ENCODE assay signal across 12 mouse cellular contexts in genomic region chr9:65528417-65529038, GRCm38 (mm10). TPM values are rescaled to one million over a fixed set of nuclear protein-coding genes. Genes with fewer than 3 reads are reported as not detected.
DNase-seq lines count a peak whose midpoint lies in the region; ATAC-seq and TF ChIP-seq lines count a peak whose summit lies in the region.
"Had no signal": no experiment of that assay in that cellular context is flagged by ENCODE, and none has a peak within 500 bp of the region (broad histone marks: within the 10 kb centered on the region; RNA-seq: fewer than 3 reads in every experiment).

No protein-coding gene starts in this region.

- peaks cover 5% of the 10 kb centered on the region; the same call in 1 of the 2 replicates for H3K4me1 ChIP-seq in heart, postnatal 0 days (ENCODE audit: control insufficient read depth, insufficient read depth)
- H3K4me1 ChIP-seq in bone marrow macrophage, adult 2 months (ENCODE audit: control insufficient read depth, insufficient read depth, low read length) = peaks cover 73% of the 10 kb centered on the region
- H3K4me1 ChIP-seq in erythroblast, embryonic 14.5 days (ENCODE audit: control insufficient read depth) = peaks cover 82% of the 10 kb centered on the region
- H3K4me1 ChIP-seq in hindbrain, postnatal 0 days (ENCODE audit: insufficient read depth, low read length) = no peaks in the 10 kb centered on the region

- 34% methylated on average over 6 of the region's 6 CpGs for WGBS in heart, postnatal 0 days
- 76% methylated on average over 6 of the region's 6 CpGs for WGBS in hindbrain, postnatal 0 days

- H3K4me2 ChIP-seq in heart, postnatal 0 days (ENCODE audit: low read depth, low read length) = no peak overlapping the region
- H3K4me2 ChIP-seq in hindbrain, postnatal 0 days (ENCODE audit: low read depth, low read length) = no peak overlapping the region
- H3K4me2 ChIP-seq: midbrain, embryonic 11.5 days had no signal

- H3K9me3 ChIP-seq in heart, postnatal 0 days (replicated peaks; ENCODE audit: control insufficient read depth, low read length) = no peaks in the 10 kb centered on the region
- H3K9me3 ChIP-seq in erythroblast, embryonic 14.5 days (ENCODE audit: control insufficient read depth, low read length) = no peaks in the 10 kb centered on the region
- H3K9me3 ChIP-seq in hindbrain, postnatal 0 days (ENCODE audit: low read length) = no peaks in the 10 kb centered on the region

- no peak for TF ChIP-seq POLR2A in bone marrow macrophage, adult 2 months (IDR thresholded peaks at IDR 0.05; ENCODE audit: borderline replicate concordance, low read depth, low read length)

- H3K27ac ChIP-seq in heart, postnatal 0 days (ENCODE audit: low read depth) = 0 out of 2 replicates have a peak overlapping the region, but pooled peaks have one; percentile 2
- H3K27ac ChIP-seq in bone marrow macrophage, adult 2 months (ENCODE audit: insufficient read depth, low read depth, low read length) = 0 out of 2 replicates have a peak overlapping the region, but pooled peaks have one; percentile 0
- H3K27ac ChIP-seq in hindbrain, postnatal 0 days = no peak overlapping the region

- ATAC-seq in heart, postnatal 0 days (ENCODE audit: insufficient read depth, low read depth) = no peak
- ATAC-seq in megakaryocyte-erythroid progenitor cell, adult 5-6 weeks (replicated peaks; ENCODE audit: low FRiP score, low TSS enrichment, poor library complexity, severe bottlenecking) = peak; percentile 86
- no peak for ATAC-seq in hindbrain, postnatal 0 days
- ATAC-seq: intestine, postnatal 0 days had no signal

- no peak for TF ChIP-seq EP300 in heart, postnatal 0 days (IDR thresholded peaks at IDR 0.05; ENCODE audit: low read depth)

- no peak overlapping the region for H3K9ac ChIP-seq in heart, postnatal 0 days (replicated peaks; ENCODE audit: low read depth, low read length)
- no peak overlapping the region for H3K9ac ChIP-seq in hindbrain, postnatal 0 days (replicated peaks; ENCODE audit: low read length)

- intact Hi-C loops in left cerebral cortex, postnatal 10 days (cut with DNase I) = no loop called here

- no peak for TF ChIP-seq CTCF in heart, postnatal 0 days (IDR thresholded peaks at IDR 0.05; ENCODE audit: low read depth)
- no peak for TF ChIP-seq CTCF in bone marrow macrophage, adult 2 months (IDR thresholded peaks at IDR 0.05; ENCODE audit: low read depth, low read length)
- TF ChIP-seq CTCF in hindbrain, postnatal 0 days (IDR thresholded peaks at IDR 0.05; ENCODE audit: low read depth) = no peak

- H3K4me3 ChIP-seq in heart, postnatal 0 days (ENCODE audit: low read depth, low read length) = no peak overlapping the region
- H3K4me3 ChIP-seq in bone marrow macrophage, adult 2 months (ENCODE audit: insufficient read depth, low read length) = no peak overlapping the region
- peak overlapping the region; percentile 39 for H3K4me3 ChIP-seq in erythroblast, embryonic 14.5 days (replicated peaks)
- no peak overlapping the region for H3K4me3 ChIP-seq in hindbrain, postnatal 0 days (ENCODE audit: low read length)

- no peaks in the 10 kb centered on the region for H3K27me3 ChIP-seq in heart, postnatal 0 days (ENCODE audit: control insufficient read depth, insufficient read depth, low read length)
- H3K27me3 ChIP-seq in erythroblast, embryonic 14.5 days (ENCODE audit: control insufficient read depth) = no peaks in the 10 kb centered on the region
- H3K27me3 ChIP-seq in hindbrain, postnatal 0 days (ENCODE audit: insufficient read depth, low read length) = no peaks in the 10 kb centered on the region

- no peaks in the 10 kb centered on the region for H3K36me3 ChIP-seq in heart, postnatal 0 days (replicated peaks; ENCODE audit: control insufficient read depth, insufficient read depth, low read length)
- peaks cover 3% of the 10 kb centered on the region for H3K36me3 ChIP-seq in erythroblast, embryonic 14.5 days (ENCODE audit: control insufficient read depth)
- no peaks in the 10 kb centered on the region for H3K36me3 ChIP-seq in hindbrain, postnatal 0 days (ENCODE audit: insufficient read depth, low read length)

- DNase-seq in heart, postnatal 0 days (ENCODE audit: low spot score) = no peak
- DNase-seq in heart, adult 8-10 months (ENCODE audit: low spot score) = no peak
- no peak for DNase-seq in left cerebral cortex, postnatal 10 days (ENCODE audit: extremely low spot score in 1 of 2, low spot score in 2 of 2)
- no peak for DNase-seq in hindbrain, postnatal 0 days (ENCODE audit: low spot score)
- DNase-seq: cerebellum, postnatal 10 days; thymus, adult 18-20 months had no signal

RNA-seq across cellular contexts. Expression of gene Ankdd1a, which starts 8.5 kb away (rescaled TPM):
- not detected in 2 replicates for total RNA-seq in heart, postnatal 0 days (2014; rRNA removed; ENCODE audit: low replicate concordance)
- not detected in 2 replicates for polyA plus RNA-seq in heart, postnatal 0 days (2015; fragmentation: Nextera tagmentation; extraction: Ambion mirVana)
- total RNA-seq in heart, adult 8-10 months (2022) = not detected
- polyA plus RNA-seq in bone marrow macrophage, adult 2 months (2012; ENCODE audit: insufficient read depth, insufficient read length, missing spikeins) = 4.1 and 6.4 TPM in 2 replicates
- not detected in 2 replicates for polyA plus RNA-seq in erythroblast, embryonic 14.5 days (2012)
- not detected in 2 replicates for total RNA-seq in megakaryocyte-erythroid progenitor cell, adult 5-6 weeks (2014; fragmentation: Nextera tagmentation)
- total RNA-seq in megakaryocyte-erythroid progenitor cell, adult 5-6 weeks (2017) = not detected in 2 replicates
- total RNA-seq in left cerebral cortex, postnatal 10 days (2021) = 1 to 10 TPM; 2.7 to 3.4 TPM
- 3.7 and 5.9 TPM in 2 replicates for total RNA-seq in hindbrain, postnatal 0 days (2014; rRNA removed)
- polyA plus RNA-seq in hindbrain, postnatal 0 days (2015; fragmentation: Nextera tagmentation; extraction: Ambion mirVana) = 0.81 and 1.2 TPM in 2 replicates
- polyA plus RNA-seq: embryonic facial prominence, embryonic 14.5 days; intestine, postnatal 0 days; midbrain, embryonic 11.5 days had no signal

RNA-seq across cellular contexts. Expression of gene Plekho2, which starts 51.3 kb away (rescaled TPM):
- 12.8 and 21.0 TPM in 2 replicates for total RNA-seq in heart, postnatal 0 days (2014; rRNA removed; ENCODE audit: low replicate concordance)
- 7.6 and 8.3 TPM in 2 replicates for polyA plus RNA-seq in heart, postnatal 0 days (2015; fragmentation: Nextera tagmentation; extraction: Ambion mirVana)
- total RNA-seq in heart, adult 8-10 months (2022) = 10 to 100 TPM in 3 of 4 experiments, 1 to 10 TPM in 1; 7.4 to 12.3 (median 10.8) TPM
- 193 and 213 TPM in 2 replicates for polyA plus RNA-seq in bone marrow macrophage, adult 2 months (2012; ENCODE audit: insufficient read depth, insufficient read length, missing spikeins)
- 11.7 and 13.8 TPM in 2 replicates for polyA plus RNA-seq in erythroblast, embryonic 14.5 days (2012)
- 29.1 and 29.3 TPM in 2 replicates for total RNA-seq in megakaryocyte-erythroid progenitor cell, adult 5-6 weeks (2014; fragmentation: Nextera tagmentation)
- total RNA-seq in megakaryocyte-erythroid progenitor cell, adult 5-6 weeks (2017) = 14.2 and 16.8 TPM in 2 replicates
- total RNA-seq in left cerebral cortex, postnatal 10 days (2021) = 1 to 10 TPM; 4.9 to 9.5 TPM
- total RNA-seq in hindbrain, postnatal 0 days (2014; rRNA removed) = 12.7 and 17.9 TPM in 2 replicates
- polyA plus RNA-seq in hindbrain, postnatal 0 days (2015; fragmentation: Nextera tagmentation; extraction: Ambion mirVana) = 7.0 and 7.8 TPM in 2 replicates

RNA-seq across cellular contexts. Expression of gene Pif1, which starts 58.4 kb away (rescaled TPM):
- 7.1 and 32.7 TPM in 2 replicates for total RNA-seq in heart, postnatal 0 days (2014; rRNA removed; ENCODE audit: low replicate concordance)
- polyA plus RNA-seq in heart, postnatal 0 days (2015; fragmentation: Nextera tagmentation; extraction: Ambion mirVana) = 2.5 and 2.6 TPM in 2 replicates
- not detected for total RNA-seq in heart, adult 8-10 months (2022)
- polyA plus RNA-seq in bone marrow macrophage, adult 2 months (2012; ENCODE audit: insufficient read depth, insufficient read length, missing spikeins) = 3.8 and 4.4 TPM in 2 replicates
- 4.9 and 5.2 TPM in 2 replicates for polyA plus RNA-seq in erythroblast, embryonic 14.5 days (2012)
- 5.0 and 14.3 TPM in 2 replicates for total RNA-seq in megakaryocyte-erythroid progenitor cell, adult 5-6 weeks (2014; fragmentation: Nextera tagmentation)
- total RNA-seq in megakaryocyte-erythroid progenitor cell, adult 5-6 weeks (2017) = 6.5 and 6.6 TPM in 2 replicates
- total RNA-seq in left cerebral cortex, postnatal 10 days (2021) = 1 to 10 TPM in 1 of 2 experiments, under 1 TPM in 1; 0.79 to 1.1 TPM
- 3.5 and 15.2 TPM in 2 replicates for total RNA-seq in hindbrain, postnatal 0 days (2014; rRNA removed)
- polyA plus RNA-seq in hindbrain, postnatal 0 days (2015; fragmentation: Nextera tagmentation; extraction: Ambion mirVana) = 2.4 and 2.9 TPM in 2 replicates
